ENCODE assay signal across 8 mouse cellular contexts in the genomic region with DNA sequence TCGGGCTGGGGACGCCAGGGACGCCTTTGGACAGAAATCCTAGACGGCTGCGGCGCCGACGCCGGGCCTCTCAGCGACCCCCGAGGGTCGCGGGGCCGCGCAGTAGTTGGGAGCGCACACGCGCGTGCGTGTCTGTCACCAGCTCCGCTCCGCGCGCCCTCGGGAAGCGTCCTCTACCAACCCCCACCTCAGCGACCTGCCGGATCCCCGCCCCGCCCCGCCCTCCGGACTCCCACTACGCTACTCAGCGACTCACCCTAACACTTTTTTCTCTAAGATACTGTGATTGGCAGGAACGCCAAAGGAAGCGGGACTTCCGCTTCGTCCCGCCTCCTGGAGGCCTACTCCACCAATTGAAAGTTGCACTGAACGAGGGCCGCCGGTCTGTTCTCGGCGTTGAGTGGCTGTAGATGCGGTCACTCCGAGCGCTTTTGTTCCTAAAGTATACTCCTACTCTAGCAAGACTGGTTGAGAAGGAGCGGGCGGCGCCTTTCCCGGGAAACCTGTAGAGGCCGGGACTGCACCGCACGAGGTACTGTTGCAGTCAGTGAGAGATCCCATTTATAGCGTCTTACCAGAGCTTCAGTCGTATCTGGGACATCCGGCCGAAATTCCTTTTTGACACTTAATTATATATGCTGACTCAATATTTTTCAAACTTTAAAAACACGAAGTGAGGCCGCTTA. TPM values are rescaled to one million over a fixed set of nuclear protein-coding genes. Genes with fewer than 3 reads are reported as not detected.
DNase-seq lines count a peak whose midpoint lies in the region; ATAC-seq and TF ChIP-seq lines count a peak whose summit lies in the region.

Gene Nf2, minus strand, starts transcription at position 279 of the 686 bp plus-strand sequence.

- DNase-seq in 3T3-L1 (ENCODE audit: low read depth, low spot score): peak; percentile 100
- peak; percentile 78 to 92 for DNase-seq in adrenal gland, postnatal 4 days (ENCODE audit: low spot score in 2 of 2)
- DNase-seq in embryonic facial prominence, embryonic 14.5 days (ENCODE audit: low spot score): peak; percentile 100
- DNase-seq in heart, adult 2 months: peak; percentile 94 to 99
- peak; percentile 99 to 100 for DNase-seq in kidney, adult 8-10 months
- DNase-seq in spleen, postnatal 10 days (ENCODE audit: low spot score in 2 of 2): peak; percentile 87 to 95

- peak within 1 kb of the TSS; percentile 83 for H3K4me3 ChIP-seq in embryonic facial prominence, embryonic 14.5 days (ENCODE audit: low read depth, low read length)
- peak within 1 kb of the TSS; percentile 94 for H3K4me3 ChIP-seq in heart, adult 2 months
- peak within 1 kb of the TSS; percentile 99 for H3K4me3 ChIP-seq in limb, embryonic 13.5 days
- H3K4me3 ChIP-seq in midbrain, embryonic 16.5 days (ENCODE audit: low read depth, low read length): peak within 1 kb of the TSS; percentile 99

- H3K79me2 ChIP-seq in heart, adult 2 months (replicated peaks; ENCODE audit: control insufficient read depth, insufficient read depth, low read length): no peaks in the 10 kb centered on the region; the same call in 1 of the 2 replicates

- intact Hi-C loops in heart, adult 2 months (cut with DNase I): loop anchor here (5.0 kb wide), 1 partner anchor 142 kb away; no protein-coding TSS in a partner anchor

- peak within 1 kb of the TSS; percentile 94 for H3K9ac ChIP-seq in embryonic facial prominence, embryonic 14.5 days (ENCODE audit: low read depth, low read length)
- H3K9ac ChIP-seq in heart, adult 2 months (ENCODE audit: low read depth, low read length): peak within 1 kb of the TSS; percentile 80
- peak within 1 kb of the TSS; percentile 95 for H3K9ac ChIP-seq in limb, embryonic 13.5 days
- H3K9ac ChIP-seq in midbrain, embryonic 16.5 days (ENCODE audit: low read depth, low read length): peak within 1 kb of the TSS; percentile 96

- H3K27me3 ChIP-seq in embryonic facial prominence, embryonic 14.5 days (replicated peaks; ENCODE audit: control insufficient read depth, insufficient read depth, low read length): no peaks in the 10 kb centered on the region
- no peaks in the 10 kb centered on the region for H3K27me3 ChIP-seq in heart, adult 2 months (ENCODE audit: control insufficient read depth, insufficient read depth, low read length)
- H3K27me3 ChIP-seq in limb, embryonic 13.5 days: no peaks in the 10 kb centered on the region
- H3K27me3 ChIP-seq in midbrain, embryonic 16.5 days (ENCODE audit: control insufficient read depth, insufficient read depth, low read depth, low read length): no peaks in the 10 kb centered on the region

- H3K4me2 ChIP-seq in embryonic facial prominence, embryonic 14.5 days (ENCODE audit: low read depth, low read length): peak within 1 kb of the TSS; percentile 75
- H3K4me2 ChIP-seq in limb, embryonic 13.5 days (replicated peaks): peak within 1 kb of the TSS; percentile 76
- peak within 1 kb of the TSS; percentile 85 for H3K4me2 ChIP-seq in midbrain, embryonic 16.5 days (ENCODE audit: low read length)

- peak; percentile 61 for TF ChIP-seq POLR2A in heart, adult 2 months (IDR thresholded peaks at IDR 0.05; ENCODE audit: insufficient read depth, low read depth, low read length)

- peak; percentile 99 for ATAC-seq in embryonic facial prominence, embryonic 14.5 days (ENCODE audit: low read depth)
- peak; percentile 99 for ATAC-seq in limb, embryonic 13.5 days (ENCODE audit: low FRiP score, low read depth)
- ATAC-seq in midbrain, embryonic 16.5 days: peak; percentile 99

- peak within 1 kb of the TSS; percentile 76 for H3K27ac ChIP-seq in embryonic facial prominence, embryonic 14.5 days (replicated peaks; ENCODE audit: low read depth, low read length)
- peak within 1 kb of the TSS; percentile 88 for H3K27ac ChIP-seq in heart, adult 2 months
- peak within 1 kb of the TSS; percentile 84 for H3K27ac ChIP-seq in limb, embryonic 13.5 days
- peak within 1 kb of the TSS; percentile 82 for H3K27ac ChIP-seq in midbrain, embryonic 16.5 days (ENCODE audit: low read length)

- peaks cover 13% of the 10 kb centered on the region for H3K4me1 ChIP-seq in embryonic facial prominence, embryonic 14.5 days (ENCODE audit: control insufficient read depth, insufficient read depth, low read length)
- H3K4me1 ChIP-seq in heart, adult 2 months (ENCODE audit: control insufficient read depth, insufficient read depth, low read length): peaks cover 3% of the 10 kb centered on the region; the same call in 1 of the 2 replicates
- H3K4me1 ChIP-seq in limb, embryonic 13.5 days: peaks cover 16% of the 10 kb centered on the region
- H3K4me1 ChIP-seq in midbrain, embryonic 16.5 days (ENCODE audit: control insufficient read depth, insufficient read depth, low read length): peaks cover 18% of the 10 kb centered on the region

- peak; percentile 49 for TF ChIP-seq CTCF in heart, adult 2 months (IDR thresholded peaks at IDR 0.05)

- H3K9me3 ChIP-seq in embryonic facial prominence, embryonic 14.5 days (ENCODE audit: control insufficient read depth, low read length): no peaks in the 10 kb centered on the region
- H3K9me3 ChIP-seq in limb, embryonic 13.5 days: no peaks in the 10 kb centered on the region
- H3K9me3 ChIP-seq in midbrain, embryonic 16.5 days (replicated peaks; ENCODE audit: control insufficient read depth, low read length, poor library complexity, severe bottlenecking): no peaks in the 10 kb centered on the region

- no peaks in the 10 kb centered on the region for H3K36me3 ChIP-seq in embryonic facial prominence, embryonic 14.5 days (ENCODE audit: control insufficient read depth, insufficient read depth, low read length)
- H3K36me3 ChIP-seq in heart, adult 2 months (ENCODE audit: control insufficient read depth, insufficient read depth, low read length): peaks cover 1% of the 10 kb centered on the region
- H3K36me3 ChIP-seq in limb, embryonic 13.5 days: 0 out of 2 replicates have a peak, but pooled peaks cover 8% of the 10 kb centered on the region
- H3K36me3 ChIP-seq in midbrain, embryonic 16.5 days (ENCODE audit: control insufficient read depth, insufficient read depth, low read length): no peaks in the 10 kb centered on the region

- 1% methylated on average over 38 of the region's 60 CpGs for WGBS in embryonic facial prominence, embryonic 14.5 days
- WGBS in heart, adult 2 months: under 1% methylated on average over 60 of the region's 60 CpGs
- WGBS in limb, embryonic 13.5 days: under 1% methylated on average over 54 of the region's 60 CpGs
- WGBS in midbrain, embryonic 16.5 days: under 1% methylated on average over 57 of the region's 60 CpGs

- TF ChIP-seq EP300 in heart, adult 2 months (IDR thresholded peaks at IDR 0.05; ENCODE audit: insufficient read depth, low read depth, low read length): no peak

RNA-seq across cellular contexts. Expression of gene Nf2, which starts in this region (rescaled TPM):
- total RNA-seq in adrenal gland, postnatal 4 days (2021): 10 to 100 TPM; 85.2 to 90.4 TPM
- 40.5 and 43.1 TPM in 2 replicates for polyA plus RNA-seq in embryonic facial prominence, embryonic 14.5 days (2014; fragmentation: Nextera tagmentation; extraction: Ambion mirVana)
- 10 to 100 TPM; 77.1 to 85.0 TPM for total RNA-seq in heart, adult 2 months (2021)
- polyA plus RNA-seq in heart, adult 2 months (2012; rRNA removed): 57.1 and 85.2 TPM in 2 replicates
- 55.2 and 56.9 TPM in 2 replicates for polyA plus RNA-seq in limb, embryonic 13.5 days (2015; fragmentation: Nextera tagmentation; extraction: Ambion mirVana)
- 63.3 and 68.6 TPM in 2 replicates for polyA plus RNA-seq in midbrain, embryonic 16.5 days (2015; fragmentation: Nextera tagmentation; extraction: Ambion mirVana)

Comparison
In these comparisons a context has a peak if more than half of its experiments do, and no peak if none do; other contexts are left out.
1. Peak in every context shown above with its lines: DNase-seq, ATAC-seq, H3K4me3 ChIP-seq and H3K27ac ChIP-seq.